Mouse (Mus musculus): ENCODE measurements around the gene Ccl17. TPM values are rescaled to one million over a fixed set of nuclear protein-coding genes. Genes with fewer than 3 reads are reported as not detected.

Gene Ccl17
- polyA plus RNA-seq (2016; fragmentation: Nextera tagmentation; extraction: Ambion mirVana) = 0.56 TPM in 1 of 2 replicates, not detected in the other

GRCm38 (mm10) chr8:94810153-94810552 lies at the start of gene Ccl17:
Ccl17 (plus strand) TSS chr8:94810453.
- no peaks in the 10 kb centered on the region for H3K27me3 ChIP-seq
- H3K9me3 ChIP-seq = no peaks in the 10 kb centered on the region
- no peak within 1 kb of the TSS for H3K9ac ChIP-seq
- H3K36me3 ChIP-seq (replicated peaks) = no peaks in the 10 kb centered on the region
- no peak within 1 kb of the TSS for H3K4me2 ChIP-seq
- no peak for ATAC-seq (ENCODE audit: low FRiP score)
- WGBS = 78% methylated on average over 3 of the region's 3 CpGs
- H3K4me3 ChIP-seq (replicated peaks) = no peak within 1 kb of the TSS
- H3K27ac ChIP-seq = no peak within 1 kb of the TSS
- peaks cover 5% of the 10 kb centered on the region for H3K4me1 ChIP-seq

- whole genome bisulfite sequencing = 80% methylated on average over 9 of the region's 9 CpGs
- H3K4me1 ChIP-seq = peaks cover 11% of the 10 kb centered on the region
- no peak for ATAC-seq (ENCODE audit: low FRiP score)
- H3K27ac ChIP-seq = no peak overlapping the region
- no peak overlapping the region for H3K4me2 ChIP-seq
- H3K4me3 ChIP-seq (replicated peaks) = no peak overlapping the region
- H3K36me3 ChIP-seq (replicated peaks) = no peaks in the 10 kb centered on the region
- H3K27me3 ChIP-seq = peaks cover 22% of the 10 kb centered on the region
- H3K9ac ChIP-seq = no peak overlapping the region
- H3K9me3 ChIP-seq = no peaks in the 10 kb centered on the region
These were observed 43.2 kb upstream of the Ccl17 start for GRCm38 (mm10) chr8:94767035-94767434.

DNA sequence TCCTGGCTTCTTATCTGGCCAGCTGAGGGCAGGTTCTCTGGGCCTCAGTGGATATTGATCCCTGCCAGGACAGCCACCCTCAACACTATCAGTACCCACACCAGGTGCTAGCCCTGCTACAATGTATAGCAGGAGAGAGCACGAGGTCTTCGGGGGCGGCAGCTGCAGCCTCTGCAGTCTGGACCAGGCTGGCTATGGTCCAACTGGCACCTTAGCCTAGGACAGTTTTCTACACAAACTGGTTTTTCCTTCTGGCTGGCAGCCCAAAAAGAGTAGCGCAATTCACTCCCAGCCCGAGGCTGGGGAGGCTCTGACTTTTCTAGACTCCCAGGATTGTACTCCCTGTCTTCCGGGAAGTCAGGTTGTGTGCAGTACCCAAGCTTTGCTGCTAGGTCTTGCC lies 39.3 kb upstream of the Ccl17 start:
- Histone ChIP-seq H3K4me2 (0 out of 2 replicates have a peak overlapping the region, but pooled peaks have one; percentile 94), H3K4me3 (replicated peaks) (no peak overlapping the region), H3K9ac (no peak overlapping the region), H3K4me1 (peaks cover 36% of the 10 kb centered on the region), H3K36me3 (replicated peaks) (no peaks in the 10 kb centered on the region), H3K27ac (no peak overlapping the region), H3K27me3 (peaks cover 38% of the 10 kb centered on the region), H3K9me3 (no peaks in the 10 kb centered on the region)
- WGBS = 63% methylated on average over 6 of the region's 6 CpGs
- ATAC-seq (ENCODE audit: low FRiP score) = no peak

DNA sequence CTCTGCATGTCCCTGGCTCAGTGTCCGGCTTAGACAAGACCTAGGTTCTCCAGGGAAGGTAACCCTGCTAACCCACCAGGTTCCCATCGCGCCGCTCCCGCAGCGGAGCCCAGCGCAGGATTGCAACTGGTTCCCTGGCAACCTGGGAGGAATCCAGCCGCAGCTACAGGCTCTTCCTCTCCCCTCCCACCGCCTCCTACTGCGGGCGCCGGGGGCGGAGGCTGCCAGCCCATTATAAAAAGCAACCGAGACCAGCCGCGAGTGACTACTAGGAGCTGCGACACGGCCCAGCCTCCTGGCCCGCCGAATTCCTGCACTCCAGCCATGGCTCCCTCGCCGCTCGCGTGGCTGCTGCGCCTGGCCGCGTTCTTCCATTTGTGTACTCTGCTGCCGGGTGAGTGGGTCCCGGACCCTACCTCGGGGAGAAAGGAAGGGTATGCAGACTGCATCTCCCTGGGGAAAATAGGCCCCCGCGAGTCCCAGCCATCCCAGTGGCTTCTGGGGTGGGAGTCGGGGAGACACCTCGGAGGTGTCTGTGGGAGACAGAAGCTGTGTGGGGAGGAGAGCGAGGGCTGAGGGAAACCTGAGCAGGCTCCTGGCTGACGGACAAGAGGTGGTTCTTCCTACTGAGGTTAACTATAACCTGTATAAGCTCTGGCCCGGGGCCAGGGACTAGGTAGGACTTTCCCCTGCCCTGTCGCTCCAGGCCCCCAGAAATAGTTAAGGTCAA lies 38.1 kb upstream of the Ccl17 start, which contains the start of gene Cx3cl1:
Gene Cx3cl1 (plus strand): TSS at position 69 of the 730 bp plus-strand sequence.
- peaks cover 36% of the 10 kb centered on the region for H3K4me1 ChIP-seq
- peak; percentile 86 for ATAC-seq (ENCODE audit: low FRiP score)
- H3K9me3 ChIP-seq = no peaks in the 10 kb centered on the region
- peak within 1 kb of the TSS; percentile 79 for H3K9ac ChIP-seq
- WGBS = 1% methylated on average over 38 of the region's 38 CpGs
- no peaks in the 10 kb centered on the region for H3K36me3 ChIP-seq (replicated peaks)
- H3K27me3 ChIP-seq = peaks cover 38% of the 10 kb centered on the region
- 0 out of 2 replicates have a peak within 1 kb of the TSS, but pooled peaks have one; percentile 31 for H3K27ac ChIP-seq
- peak within 1 kb of the TSS; percentile 56 for H3K4me3 ChIP-seq (replicated peaks)
- peak within 1 kb of the TSS; percentile 94 for H3K4me2 ChIP-seq

DNA sequence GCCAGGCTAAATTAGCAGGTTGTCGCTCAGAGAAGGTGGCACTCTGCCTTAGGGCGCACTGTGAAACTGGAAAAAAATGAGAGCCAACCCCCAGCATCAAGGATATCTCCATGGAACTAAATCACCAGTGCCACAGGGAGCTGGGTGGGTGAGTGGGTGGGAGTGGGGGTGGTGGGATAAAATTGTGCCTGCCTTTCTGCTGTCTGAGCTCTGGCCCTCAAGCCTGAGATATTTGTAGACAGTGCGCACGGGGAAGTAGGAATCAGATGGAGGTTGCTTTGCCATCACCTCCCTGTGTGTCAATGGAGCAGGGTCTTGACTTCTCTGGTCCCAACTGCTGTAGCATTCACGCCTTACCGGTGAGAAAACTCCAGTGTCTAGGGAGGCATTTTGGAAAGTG lies 37.2 kb upstream of the Ccl17 start:
- Histone ChIP-seq H3K4me1 (peaks cover 36% of the 10 kb centered on the region), H3K9me3 (no peaks in the 10 kb centered on the region), H3K27me3 (peaks cover 38% of the 10 kb centered on the region), H3K27ac (no peak overlapping the region), H3K4me2 (peak overlapping the region; percentile 94), H3K9ac (no peak overlapping the region), H3K36me3 (replicated peaks) (no peaks in the 10 kb centered on the region), H3K4me3 (replicated peaks) (peak overlapping the region; percentile 56)
- 45% methylated on average over 6 of the region's 6 CpGs for WGBS
- no peak for ATAC-seq (ENCODE audit: low FRiP score)

GRCm38 (mm10) chr8:94773700-94774171 lies 36.5 kb upstream of the Ccl17 start:
- ATAC-seq (ENCODE audit: low FRiP score) = peak; percentile 47; the same call in 1 of the 2 replicates
- Histone ChIP-seq H3K4me1 (peaks cover 40% of the 10 kb centered on the region), H3K9ac (0 out of 2 replicates have a peak overlapping the region, but pooled peaks have one; percentile 12), H3K4me3 (replicated peaks) (peak overlapping the region; percentile 56), H3K27ac (peak overlapping the region; percentile 36; the same call in 1 of the 2 replicates), H3K9me3 (no peaks in the 10 kb centered on the region), H3K27me3 (peaks cover 38% of the 10 kb centered on the region), H3K36me3 (replicated peaks) (no peaks in the 10 kb centered on the region), H3K4me2 (peak overlapping the region; percentile 94)
- 13% methylated on average over 12 of the region's 12 CpGs for WGBS

- no peak for ATAC-seq (ENCODE audit: low FRiP score)
- peaks cover 38% of the 10 kb centered on the region for H3K27me3 ChIP-seq
- no peak overlapping the region for H3K9ac ChIP-seq
- H3K4me1 ChIP-seq = peaks cover 42% of the 10 kb centered on the region
- H3K4me2 ChIP-seq = no peak overlapping the region
- no peaks in the 10 kb centered on the region for H3K36me3 ChIP-seq (replicated peaks)
- no peak overlapping the region for H3K4me3 ChIP-seq (replicated peaks)
- H3K9me3 ChIP-seq = no peaks in the 10 kb centered on the region
- 87% methylated on average over 1 of the region's 1 CpGs for WGBS
- H3K27ac ChIP-seq = no peak overlapping the region
These were observed 35.7 kb upstream of the Ccl17 start for GRCm38 (mm10) chr8:94774601-94775000.

DNA sequence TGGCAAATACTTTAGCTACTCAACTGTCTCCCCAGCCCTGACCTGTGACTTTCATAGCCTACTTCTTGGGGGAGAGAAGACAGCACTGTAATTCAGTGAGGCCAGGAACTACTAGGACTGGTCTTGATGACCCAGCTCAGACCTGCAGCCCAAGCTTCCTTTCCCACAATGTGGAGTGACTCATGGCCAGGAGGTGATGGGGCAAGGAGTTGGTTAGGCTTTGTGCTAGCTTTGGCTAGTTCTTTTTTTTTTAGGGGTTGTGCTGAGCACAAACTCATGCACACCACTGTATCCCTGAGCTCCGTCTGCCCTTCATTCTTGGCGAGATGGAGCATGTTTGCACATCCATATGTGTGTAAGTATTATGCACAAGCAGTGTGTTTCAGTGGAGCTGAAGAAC lies 33.9 kb upstream of the Ccl17 start:
- Histone ChIP-seq H3K9me3 (no peaks in the 10 kb centered on the region), H3K36me3 (replicated peaks) (no peaks in the 10 kb centered on the region), H3K4me2 (no peak overlapping the region), H3K27ac (no peak overlapping the region), H3K9ac (no peak overlapping the region), H3K4me1 (peaks cover 38% of the 10 kb centered on the region), H3K4me3 (replicated peaks) (no peak overlapping the region), H3K27me3 (peaks cover 22% of the 10 kb centered on the region)
- ATAC-seq (ENCODE audit: low FRiP score) = no peak
- WGBS = 86% methylated on average over 2 of the region's 2 CpGs

DNA sequence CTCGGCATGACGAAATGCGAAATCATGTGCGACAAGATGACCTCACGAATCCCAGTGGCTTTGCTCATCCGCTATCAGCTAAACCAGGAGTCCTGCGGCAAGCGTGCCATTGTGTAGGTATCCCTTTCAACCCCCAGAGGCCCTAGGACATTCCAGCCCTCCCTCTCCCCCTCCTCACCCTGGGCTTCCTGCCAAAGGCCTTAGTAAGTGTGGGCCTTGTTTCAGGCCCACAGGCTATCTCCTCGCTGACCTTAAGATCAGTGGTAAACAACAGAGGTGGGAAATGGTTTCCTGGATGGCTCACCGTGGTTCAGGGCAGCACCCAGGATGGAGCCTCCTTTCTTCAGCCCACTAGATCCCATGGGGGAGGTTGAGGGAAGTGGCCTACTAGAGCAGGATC lies 32.2 kb upstream of the Ccl17 start:
- WGBS = 72% methylated on average over 10 of the region's 10 CpGs
- Histone ChIP-seq H3K27ac (0 out of 2 replicates have a peak overlapping the region, but pooled peaks have one; percentile 13), H3K4me1 (peaks cover 30% of the 10 kb centered on the region), H3K36me3 (replicated peaks) (no peaks in the 10 kb centered on the region), H3K9ac (no peak overlapping the region), H3K27me3 (peaks cover 11% of the 10 kb centered on the region), H3K9me3 (no peaks in the 10 kb centered on the region), H3K4me2 (no peak overlapping the region), H3K4me3 (replicated peaks) (no peak overlapping the region)
- no peak for ATAC-seq (ENCODE audit: low FRiP score)

GRCm38 (mm10) chr8:94778473-94778872 lies 31.8 kb upstream of the Ccl17 start:
- Histone ChIP-seq H3K27me3 (peaks cover 8% of the 10 kb centered on the region; the same call in 1 of the 2 replicates), H3K27ac (0 out of 2 replicates have a peak overlapping the region, but pooled peaks have one; percentile 13), H3K9me3 (no peaks in the 10 kb centered on the region), H3K9ac (no peak overlapping the region), H3K4me3 (replicated peaks) (no peak overlapping the region), H3K36me3 (replicated peaks) (no peaks in the 10 kb centered on the region), H3K4me1 (peaks cover 26% of the 10 kb centered on the region), H3K4me2 (no peak overlapping the region)
- ATAC-seq (ENCODE audit: low FRiP score) = no peak
- 74% methylated on average over 5 of the region's 5 CpGs for WGBS

- 80% methylated on average over 10 of the region's 10 CpGs for WGBS
- Histone ChIP-seq H3K36me3 (replicated peaks) (no peaks in the 10 kb centered on the region), H3K9me3 (no peaks in the 10 kb centered on the region), H3K4me2 (no peak overlapping the region), H3K27ac (no peak overlapping the region), H3K9ac (no peak overlapping the region), H3K4me1 (peaks cover 21% of the 10 kb centered on the region), H3K27me3 (0 out of 2 replicates have a peak, but pooled peaks cover 6% of the 10 kb centered on the region), H3K4me3 (replicated peaks) (no peak overlapping the region)
- no peak for ATAC-seq (ENCODE audit: low FRiP score)
These were observed 31.2 kb upstream of the Ccl17 start for GRCm38 (mm10) chr8:94778895-94779533.

GRCm38 (mm10) chr8:94779534-94780294 lies 30.5 kb upstream of the Ccl17 start:
- Histone ChIP-seq H3K36me3 (replicated peaks) (no peaks in the 10 kb centered on the region), H3K4me2 (no peak overlapping the region), H3K4me1 (peaks cover 15% of the 10 kb centered on the region), H3K27ac (no peak overlapping the region), H3K27me3 (0 out of 2 replicates have a peak, but pooled peaks cover 2% of the 10 kb centered on the region), H3K4me3 (replicated peaks) (no peak overlapping the region), H3K9ac (no peak overlapping the region), H3K9me3 (no peaks in the 10 kb centered on the region)
- ATAC-seq (ENCODE audit: low FRiP score) = no peak
- WGBS = 94% methylated on average over 16 of the region's 16 CpGs

Data from forebrain, embryonic 12.5 days (tissue).